Mouse (Mus musculus) ovary, postnatal 10 days (tissue): ENCODE results near the gene Cfap157.

Experiments
- DNase-seq: peaks from one replicate; pipeline ENCODE4 v3.0.0; 2022; ENCODE audit warnings: low spot score

The Cfap157 gene

GRCm38 (mm10) chr2:32781710-32782109 lies 2.5 kb downstream of the Cfap157 start:
- DNase-seq, result no peak

GRCm38 (mm10) chr2:32779714-32780113 lies 4.5 kb downstream of the Cfap157 start:
- DNase-seq, result no peak

- DNase-seq, result peak; percentile 39
Measured at GRCm38 (mm10) chr2:32779131-32779530, 5.1 kb downstream of the Cfap157 start.

- no peak for DNase-seq
Measured at GRCm38 (mm10) chr2:32778081-32778480, 6.1 kb downstream of the Cfap157 start.

- DNase-seq, result no peak
Measured at GRCm38 (mm10) chr2:32776192-32776591, 8.0 kb downstream of the Cfap157 start.

- DNase-seq, result peak; percentile 96
Measured at GRCm38 (mm10) chr2:32775359-32776074, 8.7 kb downstream of the Cfap157 start, which contains the start of the genes Ttc16 and Ptrh1. TSS of gene Ttc16 (minus strand) at chr2:32775633. TSS of gene Ptrh1 (plus strand) at chr2:32775786.

GRCm38 (mm10) chr2:32772626-32773279 lies 11.5 kb downstream of the Cfap157 start:
- no peak for DNase-seq

- no peak for DNase-seq
Measured at GRCm38 (mm10) chr2:32771886-32772285, 12.3 kb downstream of the Cfap157 start.

GRCm38 (mm10) chr2:32769327-32770085 lies 14.7 kb downstream of the Cfap157 start:
- DNase-seq, result no peak

GRCm38 (mm10) chr2:32768661-32769285 lies 15.5 kb downstream of the Cfap157 start:
- DNase-seq, result no peak

GRCm38 (mm10) chr2:32767241-32767640 lies 17.0 kb downstream of the Cfap157 start:
- DNase-seq, result no peak

GRCm38 (mm10) chr2:32763353-32763752 lies 20.9 kb downstream of the Cfap157 start:
- DNase-seq, result no peak

- DNase-seq, result no peak
Measured at GRCm38 (mm10) chr2:32761859-32762258, 22.4 kb downstream of the Cfap157 start.

GRCm38 (mm10) chr2:32761361-32761760 lies 22.9 kb downstream of the Cfap157 start:
- no peak for DNase-seq

GRCm38 (mm10) chr2:32759001-32759400 lies 25.2 kb downstream of the Cfap157 start:
- no peak for DNase-seq

GRCm38 (mm10) chr2:32758503-32758902 lies 25.7 kb downstream of the Cfap157 start:
- no peak for DNase-seq

GRCm38 (mm10) chr2:32757056-32757845 lies 27.0 kb downstream of the Cfap157 start, which contains the start of gene Tor2a:
TSS of gene Tor2a (plus strand) at chr2:32757234.
- peak; percentile 81 for DNase-seq

- DNase-seq, result no peak
Measured at GRCm38 (mm10) chr2:32756674-32757055, 27.6 kb downstream of the Cfap157 start.

- DNase-seq, result no peak
Measured at GRCm38 (mm10) chr2:32752181-32752580, 32.0 kb downstream of the Cfap157 start.

- no peak for DNase-seq
Measured at GRCm38 (mm10) chr2:32751665-32752033, 32.6 kb downstream of the Cfap157 start.

- DNase-seq, result no peak
Measured at GRCm38 (mm10) chr2:32750887-32751664, 33.2 kb downstream of the Cfap157 start.
